Mouse (Mus musculus) spleen, postnatal 36 days (tissue): Measurements from ENCODE around the gene Fat1.

Experiments
- DNase-seq, 2 experiments: peaks; one replicate each; pipeline ENCODE4 v3.0.0; 2022; ENCODE audit warnings: low spot score in 2 of 2, mixed read lengths in 1 of 2

Fat1 gene

DNA sequence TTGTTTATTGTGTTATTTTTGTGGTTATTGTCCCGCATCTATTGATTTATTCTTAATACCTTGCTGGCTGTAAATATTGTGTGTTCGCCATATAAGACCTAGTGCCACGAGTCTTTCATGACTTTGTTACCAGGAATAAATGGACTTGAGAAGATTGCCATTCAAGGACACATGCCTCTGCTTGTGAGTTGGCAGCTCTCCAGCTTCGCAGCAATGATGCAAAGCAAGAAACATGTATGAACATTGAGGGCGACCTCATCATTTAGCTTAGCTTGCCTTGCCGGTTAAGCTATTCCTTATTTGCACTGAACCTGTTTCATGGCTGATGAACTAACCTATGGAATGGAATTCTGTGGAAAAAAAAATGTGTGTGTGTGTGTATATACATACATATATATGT, 26.2 kb downstream of the Fat1 start:
- no peak for DNase-seq

DNA sequence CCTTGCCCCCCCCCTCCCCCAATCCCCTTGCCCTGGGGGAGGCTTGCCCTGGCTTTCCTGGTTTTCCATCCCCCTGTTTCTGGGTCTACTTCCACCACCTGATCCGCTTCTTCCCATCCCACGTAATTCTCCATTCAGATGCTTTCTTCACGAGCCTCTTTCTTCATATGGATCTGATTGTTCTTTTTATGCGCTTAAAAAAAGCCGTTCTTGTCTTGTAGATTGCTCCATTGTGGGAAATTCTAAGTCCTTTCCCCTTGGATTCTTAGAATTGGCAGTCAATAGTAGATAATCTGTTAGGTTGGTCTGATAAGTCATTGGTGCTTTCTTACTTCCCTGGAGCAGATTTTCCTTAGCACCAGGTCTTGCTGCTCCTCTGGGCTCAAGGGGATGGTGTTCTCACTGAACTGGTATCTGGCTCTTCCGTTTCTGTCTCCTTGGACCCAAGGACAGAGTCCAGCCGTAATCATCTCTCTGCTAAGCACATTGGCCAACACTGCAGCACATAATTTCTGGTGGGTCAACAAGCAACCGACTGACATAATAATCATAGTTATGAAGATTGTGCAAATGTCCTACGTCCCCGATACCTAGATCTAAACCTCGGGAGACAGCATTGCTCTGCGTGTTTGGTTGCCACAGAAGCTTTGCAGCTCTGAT, 27.5 kb downstream of the Fat1 start:
- no peak for DNase-seq

DNA sequence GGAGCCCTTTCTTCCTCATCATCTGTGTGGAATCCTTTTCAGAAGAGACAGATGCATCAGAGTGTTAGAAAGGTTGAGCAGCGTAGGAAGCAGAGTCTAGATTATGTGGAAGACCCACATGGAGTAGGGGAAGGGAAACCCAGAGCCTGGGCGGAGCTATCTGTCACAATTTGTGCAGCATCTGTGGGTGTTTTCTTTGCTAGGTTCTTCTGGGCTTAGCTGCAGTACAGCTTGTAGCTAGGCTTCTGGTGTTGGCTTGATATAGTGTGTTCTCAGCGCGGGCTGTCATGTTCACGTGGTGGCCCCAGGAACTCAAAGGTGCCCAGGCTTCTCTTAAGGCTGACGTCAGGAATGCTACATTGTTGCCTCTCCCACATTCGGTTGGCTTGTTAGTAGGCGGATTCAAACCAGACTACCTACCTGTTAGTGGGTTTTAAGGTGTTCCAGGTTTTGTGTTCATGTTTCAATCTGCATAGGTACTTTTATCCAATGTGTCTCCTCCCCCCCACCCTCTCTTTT, 32.3 kb downstream of the Fat1 start:
- DNase-seq = no peak

DNA sequence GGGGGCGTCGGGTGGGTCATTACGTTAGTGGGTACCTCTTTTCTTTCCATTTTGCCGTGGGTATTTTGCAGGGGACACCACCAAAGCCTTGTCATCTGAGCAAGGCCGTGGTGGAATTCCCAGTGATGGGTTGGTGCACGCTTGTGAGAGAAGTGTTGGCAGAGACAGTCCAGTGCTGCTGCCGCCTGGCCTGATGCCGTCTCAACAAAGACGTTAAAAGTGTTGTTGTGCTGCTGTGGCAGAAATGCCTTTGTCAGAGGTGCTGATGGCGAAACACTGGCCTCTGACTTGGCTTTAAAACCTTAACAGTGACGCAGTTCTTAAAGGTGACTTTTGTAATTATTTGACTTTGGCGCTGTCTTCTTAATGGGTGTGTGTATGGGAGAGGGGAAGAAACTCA, 34.8 kb downstream of the Fat1 start:
- DNase-seq = no peak

DNA sequence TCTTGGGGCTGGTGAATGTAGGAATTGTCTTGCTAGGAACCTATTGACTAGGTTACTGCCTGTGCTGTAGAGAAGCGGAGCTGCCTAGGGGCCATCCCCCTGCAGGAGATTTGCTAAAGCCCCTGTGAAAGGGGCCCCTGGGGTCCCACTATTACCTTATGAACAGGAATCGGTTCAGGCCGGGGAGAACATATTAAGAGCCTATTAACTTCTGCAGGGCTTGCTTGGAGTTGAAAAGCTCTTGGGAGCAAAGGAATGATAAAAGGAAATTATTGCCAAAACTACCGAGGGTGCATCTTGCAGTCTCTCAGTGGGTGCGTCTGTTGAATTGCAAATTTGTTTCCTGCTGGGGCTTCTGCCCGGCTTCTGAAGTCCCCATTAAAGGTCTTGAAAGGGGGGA, 36.1 kb downstream of the Fat1 start:
- no peak for DNase-seq

DNA sequence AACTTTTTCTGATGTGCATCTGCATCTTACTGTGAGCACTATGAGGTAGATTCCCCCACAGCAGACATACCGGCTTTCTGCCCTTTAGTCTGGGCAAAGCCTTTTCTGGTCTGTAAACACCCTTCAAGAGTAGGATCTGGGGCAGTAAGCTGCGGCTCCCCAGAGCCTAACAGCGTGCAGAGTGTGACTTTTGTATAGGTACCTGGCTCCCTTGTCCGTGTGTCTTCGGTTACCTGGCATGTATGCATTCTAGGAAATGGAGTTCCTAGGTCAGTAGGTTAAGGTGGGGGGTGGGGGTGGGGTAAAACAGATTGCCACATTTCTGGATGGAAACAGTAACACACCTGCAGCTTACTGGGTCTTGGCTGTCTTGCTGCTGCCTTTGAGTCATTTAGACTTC, 36.7 kb downstream of the Fat1 start:
- no peak for DNase-seq

DNA sequence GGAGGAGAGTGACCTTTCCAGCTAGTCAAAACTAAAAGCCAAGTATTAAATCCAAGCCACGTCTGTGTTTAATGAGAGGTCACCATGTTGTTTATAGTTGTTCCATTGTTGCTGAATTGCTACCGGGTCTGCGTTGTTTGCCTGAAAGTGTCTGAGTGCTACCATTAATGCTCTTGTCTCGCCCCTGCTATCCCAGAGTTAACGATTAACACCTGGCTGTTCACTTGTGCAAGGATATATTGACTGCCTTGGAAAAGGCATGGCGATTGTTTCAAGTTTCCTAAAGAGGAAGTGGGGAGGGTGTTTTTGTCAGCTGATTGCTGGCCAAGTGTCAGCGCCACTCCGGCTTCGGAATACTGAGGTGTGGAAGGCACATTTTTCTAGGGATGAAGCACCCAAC, 39.9 kb downstream of the Fat1 start:
- no peak for DNase-seq

DNA sequence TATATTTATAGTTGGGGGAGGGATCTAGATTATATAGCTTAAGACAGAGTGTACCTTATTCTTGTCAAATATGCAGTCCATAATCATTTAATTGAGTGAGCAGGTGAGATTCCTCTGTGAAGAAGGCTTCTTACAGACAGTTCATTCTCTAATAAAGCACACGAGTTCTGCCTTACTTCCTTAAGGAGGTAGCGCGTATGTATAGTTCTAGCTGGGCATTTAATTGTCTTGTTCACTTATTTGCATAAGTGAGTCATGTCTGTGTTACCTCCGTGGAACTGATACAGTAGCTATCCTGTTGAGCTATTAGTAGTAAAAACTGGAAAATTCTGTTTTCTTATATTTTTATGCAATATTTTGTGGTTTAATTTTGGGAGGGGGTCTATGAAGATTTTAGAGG, 40.4 kb downstream of the Fat1 start:
- no peak for DNase-seq

DNA sequence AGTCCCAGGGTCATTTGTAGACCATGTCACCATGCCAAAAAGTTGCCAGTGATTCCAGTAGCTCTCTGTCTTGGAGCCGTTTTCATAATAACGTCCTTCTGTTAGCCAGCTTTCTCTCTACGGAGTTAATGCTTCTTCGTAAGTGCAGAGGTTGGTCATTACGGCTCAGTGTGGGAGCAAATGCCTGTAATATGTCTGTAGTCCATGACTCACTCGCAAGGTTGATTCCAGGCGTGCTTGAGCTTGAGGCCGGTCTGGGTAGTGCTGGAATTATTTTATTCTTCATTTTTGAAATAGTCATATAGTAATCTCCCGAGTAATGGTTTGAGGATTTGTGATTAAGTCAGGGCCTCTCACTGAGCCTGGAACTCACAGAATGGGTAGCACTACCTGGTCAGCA, 43.4 kb downstream of the Fat1 start:
- DNase-seq = no peak

DNA sequence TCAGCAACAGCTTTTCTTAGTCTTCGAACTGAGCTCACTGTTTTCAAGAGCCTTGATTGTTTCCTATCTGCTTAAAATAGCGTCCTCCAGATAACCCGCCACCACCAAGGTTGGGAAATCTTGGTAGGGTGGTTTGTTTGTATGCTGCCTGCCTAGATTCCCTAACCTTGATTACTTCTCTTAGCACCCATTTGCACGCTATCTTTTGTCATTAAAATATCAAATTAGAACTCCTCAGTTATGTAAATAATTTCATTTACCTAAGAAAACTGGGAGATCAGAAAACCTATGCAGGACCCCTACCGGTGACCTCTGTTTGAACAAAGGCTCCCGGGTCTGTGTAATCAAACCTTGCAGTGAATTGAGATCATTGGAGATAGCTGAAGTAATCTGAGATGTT, 44.0 kb downstream of the Fat1 start:
- no peak for DNase-seq

DNA sequence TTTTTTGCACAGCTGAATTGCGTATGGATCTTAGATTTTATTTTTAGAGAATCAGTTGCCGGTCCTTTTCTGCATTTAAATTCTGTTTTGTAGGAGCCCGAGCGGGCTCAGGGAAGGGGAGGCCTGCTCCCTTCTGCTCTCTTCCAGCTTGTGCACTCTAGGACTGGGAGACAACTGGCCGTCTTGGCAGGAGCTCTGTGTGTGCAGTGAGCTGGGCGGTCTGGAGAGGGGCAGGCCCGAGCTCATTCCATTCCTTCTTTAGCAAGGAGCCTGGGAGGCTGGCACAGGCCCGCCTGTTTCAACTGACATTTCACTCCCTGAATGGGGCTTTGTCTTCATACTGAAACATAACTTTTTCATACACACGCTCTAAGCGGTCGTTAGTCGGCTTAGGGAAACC, 44.8 kb downstream of the Fat1 start:
- no peak for DNase-seq

DNA sequence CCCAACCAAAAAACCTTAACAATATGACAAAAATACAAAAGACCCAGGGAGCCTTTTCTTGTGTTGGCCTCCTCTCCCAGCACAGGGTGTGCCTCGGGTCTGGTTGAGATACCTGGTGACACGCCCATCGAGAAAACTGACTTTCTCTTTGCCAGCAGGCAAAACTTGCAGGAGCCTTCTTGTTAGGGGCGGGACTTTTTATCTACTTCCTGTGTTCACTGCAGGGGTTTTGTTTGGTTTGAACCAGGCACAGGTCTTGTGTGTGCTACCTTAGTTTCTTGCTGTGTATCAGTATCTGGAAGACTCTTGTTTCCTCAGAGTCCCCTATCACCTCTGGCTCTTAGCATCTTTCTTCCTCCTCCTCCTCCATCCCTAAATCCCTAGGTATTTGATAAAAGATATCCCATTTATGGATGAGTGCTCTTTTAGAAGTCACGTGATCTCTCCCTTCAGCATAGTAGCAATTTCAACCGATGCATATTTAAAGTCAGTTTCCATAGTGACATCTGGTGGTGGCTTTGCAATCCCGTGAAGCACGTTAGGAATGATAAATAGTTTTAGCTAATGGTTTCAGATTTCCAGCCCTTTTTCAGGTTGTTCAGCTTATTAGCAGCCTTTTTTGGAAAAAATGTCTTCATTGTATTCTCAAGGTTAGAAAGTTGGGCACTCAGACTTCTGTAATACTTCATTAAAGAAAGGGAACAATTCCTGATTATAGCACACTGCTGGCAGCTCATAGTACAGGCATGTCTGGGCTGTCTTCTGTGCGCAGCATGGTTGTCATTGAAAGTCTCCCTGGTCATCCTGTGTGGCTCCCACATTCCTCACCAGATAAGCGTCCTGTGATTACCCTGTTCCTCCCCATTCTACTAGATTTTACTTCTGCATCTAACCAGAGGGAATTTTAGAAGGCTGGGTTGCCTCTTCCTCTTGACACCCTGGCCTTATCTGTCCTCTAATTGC, 50.4 kb downstream of the Fat1 start:
- no peak for DNase-seq

DNA sequence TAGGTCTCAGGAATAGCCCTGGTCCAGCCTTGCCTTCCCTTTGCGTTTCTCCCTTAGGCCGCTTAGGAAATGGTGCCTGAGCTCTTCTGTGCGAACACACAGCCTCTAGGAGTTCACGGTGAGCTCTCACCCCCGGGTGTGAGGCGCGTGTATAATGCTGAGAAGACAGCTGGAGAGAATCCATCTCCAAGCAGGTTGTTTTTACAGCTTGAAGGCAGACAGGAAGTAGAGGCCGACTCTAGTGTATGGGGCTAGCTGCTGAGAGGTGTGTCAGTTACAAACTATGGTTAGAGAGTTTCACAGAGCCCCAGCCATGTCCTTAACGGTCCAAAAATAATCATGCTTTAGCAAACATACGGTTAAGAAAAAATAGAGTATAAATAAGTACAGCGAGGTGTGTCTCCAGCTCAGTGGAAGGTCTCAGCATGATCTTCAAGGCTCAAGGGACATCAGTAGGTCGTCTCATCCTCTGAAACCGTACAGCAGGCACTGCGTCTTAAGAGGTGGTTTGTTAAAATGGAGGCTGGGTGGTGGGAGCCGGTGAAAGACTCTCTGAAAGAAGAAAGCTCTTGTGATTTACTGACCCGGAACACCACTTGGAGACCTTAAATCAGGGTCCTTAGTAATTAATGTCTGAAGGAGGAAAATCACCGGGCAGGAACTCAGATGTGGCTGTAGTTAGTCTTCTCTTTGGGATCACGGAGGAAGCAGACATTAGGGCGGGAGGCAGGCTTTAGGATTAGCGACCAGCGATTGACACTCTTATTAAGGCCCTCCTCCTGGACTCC, 56.6 kb downstream of the Fat1 start:
- DNase-seq = no peak

DNA sequence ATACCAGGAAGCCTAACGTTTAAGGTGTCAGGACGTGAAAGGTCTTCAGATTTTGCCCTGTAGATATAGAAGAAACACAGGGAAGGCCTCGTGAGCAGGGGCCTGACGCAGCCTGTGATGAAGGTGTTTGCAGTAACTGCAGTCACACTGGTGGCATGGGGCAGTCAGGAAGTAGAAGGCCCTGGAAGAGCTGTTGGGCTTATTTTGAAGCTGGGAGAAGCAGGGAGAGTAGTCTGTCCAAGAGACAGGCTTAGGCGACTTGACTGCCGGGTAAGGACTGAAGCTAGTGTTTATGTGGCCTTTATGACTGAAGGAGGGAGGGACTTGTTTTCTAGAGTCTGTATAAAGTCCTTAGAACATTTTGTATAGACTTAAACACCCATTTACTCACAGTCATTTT, 57.4 kb downstream of the Fat1 start:
- DNase-seq = no peak

DNA sequence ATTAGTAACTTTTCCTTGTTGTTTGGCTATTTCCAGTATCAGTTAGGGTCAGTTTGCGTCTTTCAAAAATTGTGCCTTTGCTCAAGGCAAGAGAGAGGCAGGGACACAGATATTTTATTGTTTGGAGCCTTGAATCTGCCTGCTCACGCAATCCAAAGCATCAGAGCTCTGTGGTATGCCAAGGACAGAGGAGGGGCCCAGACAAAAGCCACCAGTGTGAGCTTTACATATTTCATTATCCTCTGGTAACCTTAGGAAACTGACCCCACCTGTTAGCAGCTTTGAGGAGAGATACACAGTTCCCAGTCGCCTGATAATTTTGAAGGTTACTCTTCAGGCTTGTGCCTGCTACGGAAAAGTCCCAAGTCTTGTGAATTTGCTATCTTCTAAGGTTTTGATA, 58.1 kb downstream of the Fat1 start:
- DNase-seq = no peak

DNA sequence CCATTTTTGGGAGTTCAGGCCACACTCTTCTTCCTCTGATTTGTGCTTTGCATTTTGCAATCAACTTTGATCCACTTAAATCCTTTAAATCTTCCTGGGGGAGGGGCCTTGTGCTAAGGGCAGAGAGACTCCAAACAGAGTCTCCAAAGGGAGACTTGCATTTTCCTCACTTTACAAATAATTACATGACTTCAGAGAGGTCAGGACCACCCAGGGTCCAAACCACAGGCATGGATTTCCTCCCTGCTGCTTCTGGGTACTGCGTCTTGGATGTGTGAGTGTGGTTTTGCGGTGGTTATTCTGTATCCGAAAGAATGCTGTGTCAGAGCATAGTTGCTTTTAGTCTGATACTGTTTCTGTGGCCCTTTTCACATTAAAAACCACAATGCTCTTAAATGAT, 61.2 kb downstream of the Fat1 start:
- DNase-seq = no peak

DNA sequence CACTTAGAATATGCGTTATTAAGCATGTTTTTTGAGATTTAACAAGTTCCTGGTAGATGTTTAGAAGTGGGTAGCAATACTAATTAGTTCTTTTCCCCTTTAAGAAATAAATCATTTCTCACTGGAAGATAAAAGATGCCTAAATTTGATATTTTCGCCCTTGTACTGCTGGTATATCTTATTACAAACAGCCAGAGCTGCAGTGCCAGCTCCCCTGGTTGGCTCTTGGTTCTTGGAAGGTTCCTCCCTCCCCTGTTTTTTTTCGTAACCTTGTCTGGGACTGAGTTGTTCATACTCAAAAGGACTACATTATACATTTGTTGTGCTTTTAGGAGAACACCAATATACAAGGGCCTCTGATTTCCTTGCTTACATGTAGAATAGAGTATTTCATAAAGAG, 62.1 kb downstream of the Fat1 start:
- no peak for DNase-seq

DNA sequence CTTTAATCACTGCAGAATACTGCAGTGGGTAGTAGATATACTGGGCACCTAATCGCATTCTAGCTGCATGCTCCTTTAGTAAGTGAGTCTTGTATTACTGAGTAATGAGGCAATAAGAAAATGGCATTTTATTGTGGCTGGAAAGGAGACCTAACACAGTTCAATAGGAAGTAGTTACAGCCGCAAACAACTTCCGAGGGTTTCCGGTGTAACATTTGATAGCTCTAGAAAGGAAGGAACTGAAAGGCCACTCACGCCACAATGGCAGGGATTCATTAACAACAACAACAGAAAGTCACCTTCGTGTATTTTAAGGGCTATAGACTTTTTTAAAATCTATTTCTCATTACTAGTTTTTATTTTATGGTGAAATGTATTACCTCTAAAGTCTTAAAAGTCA, 62.6 kb downstream of the Fat1 start:
- DNase-seq = no peak

DNA sequence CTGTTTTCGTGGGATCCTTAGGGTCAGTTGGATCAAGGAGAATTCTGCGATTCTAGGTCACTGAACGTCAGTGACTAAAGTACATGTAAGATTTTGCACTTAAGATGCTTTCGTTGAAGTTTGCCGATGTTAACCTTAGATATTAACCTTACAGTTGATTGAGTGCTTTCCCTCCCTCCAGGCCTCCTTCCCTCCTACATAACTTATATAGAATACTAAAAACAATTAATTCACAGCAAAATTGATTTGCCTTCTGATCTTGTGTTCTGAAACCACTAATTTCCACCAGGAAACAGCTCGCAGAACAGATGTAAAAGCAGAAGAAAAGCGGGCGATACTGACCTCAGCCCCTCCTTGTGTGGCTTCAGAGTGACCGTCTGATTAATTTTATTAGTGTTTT, 63.0 kb downstream of the Fat1 start:
- no peak for DNase-seq

DNA sequence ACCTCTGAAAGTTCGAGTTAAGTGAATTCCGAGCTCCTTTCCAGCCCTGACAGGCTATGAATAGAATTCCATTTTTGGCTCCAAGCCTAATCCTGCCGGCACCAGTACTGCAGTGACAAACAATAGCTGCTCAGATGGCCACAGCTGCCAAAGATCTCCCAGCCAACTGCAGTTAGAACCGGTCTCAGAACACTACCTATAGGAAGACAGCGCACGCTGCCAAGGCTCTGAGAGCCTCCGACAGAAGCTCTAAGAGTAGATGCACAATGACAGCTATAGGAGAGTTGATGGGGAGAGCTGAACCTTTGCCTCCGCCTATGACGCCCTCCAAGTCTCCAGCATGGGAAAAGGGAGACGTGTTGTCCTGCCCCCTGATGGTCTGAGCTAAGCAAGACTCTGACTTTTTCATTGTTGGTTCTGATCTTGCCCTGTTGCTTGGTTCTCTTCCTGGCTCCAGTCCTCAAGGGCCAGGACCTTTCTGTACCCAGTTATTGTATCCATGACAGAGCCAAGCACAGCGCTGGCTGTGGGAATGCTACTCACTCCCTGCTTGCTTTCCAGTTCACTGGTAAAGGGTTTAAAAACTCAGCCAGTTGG, 63.5 kb downstream of the Fat1 start:
- no peak for DNase-seq

DNA sequence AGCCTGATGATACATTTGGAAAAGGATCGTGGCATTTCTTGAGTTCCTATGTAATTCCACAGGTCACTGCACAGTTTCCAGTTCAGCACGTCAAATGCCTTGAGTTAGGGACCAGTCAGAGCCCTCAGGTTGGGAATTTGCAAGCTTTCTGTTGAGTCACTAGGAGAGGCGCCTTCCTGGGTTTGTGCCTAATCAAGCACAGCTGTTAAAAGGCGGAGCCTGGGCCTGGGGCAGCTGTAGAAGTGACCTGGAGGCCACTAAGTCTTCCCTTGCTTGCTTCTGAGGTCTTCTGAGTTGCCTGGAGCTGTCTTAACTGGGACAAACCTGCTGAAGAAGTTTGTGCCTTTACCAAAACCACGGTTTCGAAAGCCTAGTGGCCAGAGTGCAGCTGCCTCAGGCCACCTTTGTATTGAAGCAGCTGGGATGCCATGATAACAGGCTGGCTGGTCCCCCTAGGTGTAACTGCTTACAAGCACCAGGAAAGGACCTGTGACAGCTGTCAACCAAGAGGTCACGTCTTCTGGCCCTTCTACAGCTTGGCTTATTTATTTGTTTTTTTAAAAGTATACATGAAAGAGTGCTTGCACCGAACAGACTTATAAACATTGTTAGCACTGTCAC, 66.4 kb downstream of the Fat1 start:
- DNase-seq = no peak
